Mouse (Mus musculus): ENCODE measurements around the gene Epb41l4b.

The Epb41l4b gene

GRCm38 (mm10) chr4:57114617-57115592 lies 28.3 kb downstream of the Epb41l4b start:
- peak; percentile 43 for DNase-seq (ENCODE audit: low read depth, low spot score)

- DNase-seq (ENCODE audit: low read depth, low spot score): no peak
These were observed 29.6 kb downstream of the Epb41l4b start for GRCm38 (mm10) chr4:57113472-57114216.

GRCm38 (mm10) chr4:57111992-57112540 lies 31.2 kb downstream of the Epb41l4b start:
- no peak for DNase-seq (ENCODE audit: low read depth, low spot score)

GRCm38 (mm10) chr4:57111411-57111810 lies 31.8 kb downstream of the Epb41l4b start:
- DNase-seq (ENCODE audit: low read depth, low spot score): no peak

GRCm38 (mm10) chr4:57109543-57109942 lies 33.7 kb downstream of the Epb41l4b start:
- DNase-seq (ENCODE audit: low read depth, low spot score): no peak

- DNase-seq (ENCODE audit: low read depth, low spot score): no peak
These were observed 37.9 kb downstream of the Epb41l4b start for GRCm38 (mm10) chr4:57105339-57105738.

GRCm38 (mm10) chr4:57103830-57104229 lies 39.4 kb downstream of the Epb41l4b start:
- DNase-seq (ENCODE audit: low read depth, low spot score): no peak

- no peak for DNase-seq (ENCODE audit: low read depth, low spot score)
These were observed 42.1 kb downstream of the Epb41l4b start for GRCm38 (mm10) chr4:57101095-57101494.

- no peak for DNase-seq (ENCODE audit: low read depth, low spot score)
These were observed 45.8 kb downstream of the Epb41l4b start for GRCm38 (mm10) chr4:57097411-57097810.

- DNase-seq (ENCODE audit: low read depth, low spot score): no peak
These were observed 47.7 kb downstream of the Epb41l4b start for GRCm38 (mm10) chr4:57095569-57095968.

- no peak for DNase-seq (ENCODE audit: low read depth, low spot score)
These were observed 51.9 kb downstream of the Epb41l4b start for GRCm38 (mm10) chr4:57091363-57091762.

- no peak for DNase-seq (ENCODE audit: low read depth, low spot score)
These were observed 54.9 kb downstream of the Epb41l4b start for GRCm38 (mm10) chr4:57088301-57088700.

- no peak for DNase-seq (ENCODE audit: low read depth, low spot score)
These were observed 57.4 kb downstream of the Epb41l4b start for GRCm38 (mm10) chr4:57085750-57086400.

GRCm38 (mm10) chr4:57083653-57084052 lies 59.6 kb downstream of the Epb41l4b start:
- no peak for DNase-seq (ENCODE audit: low read depth, low spot score)

GRCm38 (mm10) chr4:57082775-57083428 lies 60.3 kb downstream of the Epb41l4b start:
- no peak for DNase-seq (ENCODE audit: low read depth, low spot score)

GRCm38 (mm10) chr4:57081463-57081862 lies 61.8 kb downstream of the Epb41l4b start:
- DNase-seq (ENCODE audit: low read depth, low spot score): no peak

- no peak for DNase-seq (ENCODE audit: low read depth, low spot score)
These were observed 69.4 kb downstream of the Epb41l4b start for GRCm38 (mm10) chr4:57073843-57074242.

GRCm38 (mm10) chr4:57073174-57073573 lies 70.1 kb downstream of the Epb41l4b start:
- DNase-seq (ENCODE audit: low read depth, low spot score): no peak

GRCm38 (mm10) chr4:57070640-57071039 lies 72.6 kb downstream of the Epb41l4b start:
- DNase-seq (ENCODE audit: low read depth, low spot score): no peak

GRCm38 (mm10) chr4:57068397-57068796 lies 74.8 kb downstream of the Epb41l4b start:
- no peak for DNase-seq (ENCODE audit: low read depth, low spot score)

GRCm38 (mm10) chr4:57067801-57068200 lies 75.4 kb downstream of the Epb41l4b start:
- no peak for DNase-seq (ENCODE audit: low read depth, low spot score)
